Mouse (Mus musculus) cerebellum, adult 2 months (tissue): ENCODE data around the gene Bfar.
"Not testable (repeated sequence)": the region's sequence is repeated elsewhere in the genome, so short reads cannot be mapped to it uniquely, and the experiment has no call there.

Experiments
- CTCF ChIP-seq: fragments of 200-500 bp; IDR thresholded peaks from 2 replicates; pipeline ENCODE4 v1.5.1; 2011; ENCODE audit warnings: low read depth, mild to moderate bottlenecking, control low read depth, low read length, moderate library complexity, borderline replicate concordance; ENCODE audit not compliant: insufficient read depth
- POLR2A ChIP-seq: fragments of 200-500 bp; IDR thresholded peaks from 2 replicates; pipeline ENCODE4 v1.6.1; 2011; ENCODE audit warnings: low read length, control low read depth, borderline replicate concordance; ENCODE audit not compliant: insufficient read depth

GRCm38 (mm10) chr16:13739044-13739443 is 67.4 kb downstream of the Bfar start:
- TF ChIP-seq POLR2A, CTCF: not testable (repeated sequence)
